Mouse (Mus musculus): ENCODE results near the gene Pgp. TPM values are rescaled to one million over a fixed set of nuclear protein-coding genes. Genes with fewer than 3 reads are reported as not detected.
"Not testable (repeated sequence)": the region's sequence is repeated elsewhere in the genome, so short reads cannot be mapped to it uniquely, and the experiment has no call there.

Gene Pgp
- polyA plus RNA-seq, 1 experiment from 2014 or later: 85.4 TPM

DNA sequence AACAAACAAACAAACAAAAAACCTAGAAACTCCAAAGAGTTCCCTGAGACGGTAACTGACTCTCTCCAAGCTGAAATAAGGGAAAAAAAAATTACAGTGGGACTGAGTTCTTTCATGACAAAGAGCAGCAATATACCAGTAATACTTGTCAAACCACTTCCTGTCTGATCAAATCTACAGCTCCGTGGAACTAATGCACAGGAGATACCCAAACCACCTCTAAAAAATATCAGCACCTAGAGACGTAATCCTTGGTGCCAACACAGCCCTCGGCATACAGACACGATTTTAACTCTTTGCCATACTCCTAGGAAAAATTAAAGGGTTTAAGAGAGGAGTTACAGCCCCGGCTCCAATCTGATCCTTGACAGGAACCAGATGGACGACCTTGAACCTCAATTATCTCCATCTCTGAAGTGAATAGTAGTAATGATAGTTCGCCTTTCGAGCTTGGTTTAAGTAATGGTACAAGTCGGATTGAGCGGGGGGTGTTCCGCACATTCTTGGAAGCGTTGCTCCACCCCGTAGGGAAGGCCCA is 15.9 kb upstream of the Pgp start:
- peak overlapping the region; percentile 66 for H3K4me3 ChIP-seq (ENCODE audit: low read length)
- H3K9ac ChIP-seq (ENCODE audit: low read depth, low read length): peak overlapping the region; percentile 89
- H3K9me3 ChIP-seq (ENCODE audit: control insufficient read depth, low read length): no peaks in the 10 kb centered on the region
- no peaks in the 10 kb centered on the region for H3K27me3 ChIP-seq (replicated peaks; ENCODE audit: control insufficient read depth, insufficient read depth, low read length)
- H3K4me1 ChIP-seq (ENCODE audit: control insufficient read depth, insufficient read depth, low read depth, low read length): peaks cover 10% of the 10 kb centered on the region
- peak overlapping the region; percentile 82 for H3K4me2 ChIP-seq (ENCODE audit: low read length)
- 9% methylated on average over 14 of the region's 14 CpGs for WGBS
- H3K27ac ChIP-seq (ENCODE audit: low read depth, low read length): peak overlapping the region; percentile 92
- ATAC-seq: no peak
- peaks cover 10% of the 10 kb centered on the region for H3K36me3 ChIP-seq (ENCODE audit: control insufficient read depth, insufficient read depth, low read length)

- peak overlapping the region; percentile 92 for H3K27ac ChIP-seq (ENCODE audit: low read depth, low read length)
- H3K4me2 ChIP-seq (ENCODE audit: low read length): peak overlapping the region; percentile 82
- peaks cover 3% of the 10 kb centered on the region; the same call in 1 of the 2 replicates for H3K36me3 ChIP-seq (ENCODE audit: control insufficient read depth, insufficient read depth, low read length)
- under 1% methylated on average over 67 of the region's 67 CpGs for WGBS
- peak overlapping the region; percentile 66 for H3K4me3 ChIP-seq (ENCODE audit: low read length)
- peaks cover 10% of the 10 kb centered on the region for H3K4me1 ChIP-seq (ENCODE audit: control insufficient read depth, insufficient read depth, low read depth, low read length)
- H3K27me3 ChIP-seq (replicated peaks; ENCODE audit: control insufficient read depth, insufficient read depth, low read length): no peaks in the 10 kb centered on the region
- ATAC-seq: peak; percentile 95
- no peaks in the 10 kb centered on the region for H3K9me3 ChIP-seq (ENCODE audit: control insufficient read depth, low read length)
- H3K9ac ChIP-seq (ENCODE audit: low read depth, low read length): peak overlapping the region; percentile 89
These were observed 15.3 kb upstream of the Pgp start for GRCm38 (mm10) chr17:24454756-24455522.

- H3K4me2 ChIP-seq (ENCODE audit: low read length): peak overlapping the region; percentile 82
- H3K27ac ChIP-seq (ENCODE audit: low read depth, low read length); H3K36me3 ChIP-seq (ENCODE audit: control insufficient read depth, insufficient read depth, low read length); H3K9me3 ChIP-seq (ENCODE audit: control insufficient read depth, low read length); H3K9ac ChIP-seq (ENCODE audit: low read depth, low read length); H3K27me3 ChIP-seq (replicated peaks; ENCODE audit: control insufficient read depth, insufficient read depth, low read length): not testable (repeated sequence)
- 48% methylated on average over 10 of the region's 10 CpGs for WGBS
- peaks cover 10% of the 10 kb centered on the region for H3K4me1 ChIP-seq (ENCODE audit: control insufficient read depth, insufficient read depth, low read depth, low read length)
- ATAC-seq: peak; percentile 32
- peak overlapping the region; percentile 66 for H3K4me3 ChIP-seq (ENCODE audit: low read length)
These were observed 14.5 kb upstream of the Pgp start for GRCm38 (mm10) chr17:24455523-24456206.

DNA sequence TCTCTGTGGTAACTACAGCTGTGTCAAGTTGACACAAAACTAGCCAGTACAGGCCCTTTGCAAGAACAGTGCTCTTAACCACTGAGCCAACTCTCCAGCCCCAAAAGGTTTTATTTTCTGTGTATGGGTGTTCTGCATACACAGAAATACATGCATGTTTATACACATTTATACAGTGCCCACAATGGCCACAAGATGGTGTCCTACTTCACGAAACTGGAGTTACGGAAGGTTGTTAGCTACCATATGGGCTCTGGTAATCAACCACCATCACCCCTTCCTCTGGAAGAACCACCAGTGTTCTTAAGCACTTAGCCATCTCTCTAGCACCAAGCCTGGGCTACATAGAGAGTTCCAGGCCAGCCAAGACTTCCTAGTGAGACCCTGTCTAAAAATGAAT is 8.6 kb upstream of the Pgp start:
- no peaks in the 10 kb centered on the region for H3K36me3 ChIP-seq (ENCODE audit: control insufficient read depth, insufficient read depth, low read length)
- no peak for ATAC-seq
- H3K4me1 ChIP-seq (ENCODE audit: control insufficient read depth, insufficient read depth, low read depth, low read length): no peaks in the 10 kb centered on the region
- H3K9ac ChIP-seq (ENCODE audit: low read depth, low read length): no peak overlapping the region
- H3K9me3 ChIP-seq (ENCODE audit: control insufficient read depth, low read length): no peaks in the 10 kb centered on the region
- 63% methylated on average over 2 of the region's 2 CpGs for WGBS
- H3K27me3 ChIP-seq (replicated peaks; ENCODE audit: control insufficient read depth, insufficient read depth, low read length): no peaks in the 10 kb centered on the region
- no peak overlapping the region for H3K4me2 ChIP-seq (ENCODE audit: low read length)
- H3K4me3 ChIP-seq (ENCODE audit: low read length): no peak overlapping the region
- H3K27ac ChIP-seq (ENCODE audit: low read depth, low read length): no peak overlapping the region

DNA sequence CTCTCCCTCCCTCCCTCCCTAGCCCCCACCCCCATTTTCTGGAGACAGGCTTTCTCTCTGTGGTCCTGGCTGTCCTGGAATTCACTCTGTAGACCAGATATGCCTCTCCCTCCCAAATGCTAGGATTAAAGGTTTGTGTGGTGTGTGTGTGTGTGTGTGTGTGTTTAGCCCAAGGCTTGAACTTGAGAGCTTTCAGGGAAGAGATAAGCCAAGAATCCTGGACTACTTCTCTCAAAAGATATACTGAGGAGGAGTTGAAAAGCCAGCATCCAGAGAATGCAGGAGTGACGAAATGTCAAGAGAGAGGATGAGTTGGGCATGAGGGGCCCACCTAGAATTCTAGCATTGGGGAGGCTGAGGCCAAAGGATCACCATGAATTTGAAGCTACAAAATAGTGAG is 7.3 kb upstream of the Pgp start:
- no peak overlapping the region for H3K9ac ChIP-seq (ENCODE audit: low read depth, low read length)
- no peak overlapping the region for H3K4me2 ChIP-seq (ENCODE audit: low read length)
- H3K36me3 ChIP-seq (ENCODE audit: control insufficient read depth, insufficient read depth, low read length): no peaks in the 10 kb centered on the region
- H3K27me3 ChIP-seq (replicated peaks; ENCODE audit: control insufficient read depth, insufficient read depth, low read length): no peaks in the 10 kb centered on the region
- WGBS: 87% methylated on average over 1 of the region's 1 CpGs
- H3K9me3 ChIP-seq (ENCODE audit: control insufficient read depth, low read length): no peaks in the 10 kb centered on the region
- H3K27ac ChIP-seq (ENCODE audit: low read depth, low read length): no peak overlapping the region
- H3K4me3 ChIP-seq (ENCODE audit: low read length): no peak overlapping the region
- no peak for ATAC-seq
- H3K4me1 ChIP-seq (ENCODE audit: control insufficient read depth, insufficient read depth, low read depth, low read length): no peaks in the 10 kb centered on the region

GRCm38 (mm10) chr17:24463374-24464133 is 6.6 kb upstream of the Pgp start:
- no peak overlapping the region for H3K4me2 ChIP-seq (ENCODE audit: low read length)
- no peak overlapping the region for H3K27ac ChIP-seq (ENCODE audit: low read depth, low read length)
- no peak overlapping the region for H3K9ac ChIP-seq (ENCODE audit: low read depth, low read length)
- no peaks in the 10 kb centered on the region for H3K36me3 ChIP-seq (ENCODE audit: control insufficient read depth, insufficient read depth, low read length)
- H3K4me1 ChIP-seq (ENCODE audit: control insufficient read depth, insufficient read depth, low read depth, low read length): no peaks in the 10 kb centered on the region
- H3K4me3 ChIP-seq (ENCODE audit: low read length): no peak overlapping the region
- H3K9me3 ChIP-seq (ENCODE audit: control insufficient read depth, low read length): no peaks in the 10 kb centered on the region
- no peaks in the 10 kb centered on the region for H3K27me3 ChIP-seq (replicated peaks; ENCODE audit: control insufficient read depth, insufficient read depth, low read length)
- ATAC-seq: no peak
- 59% methylated on average over 6 of the region's 6 CpGs for WGBS

DNA sequence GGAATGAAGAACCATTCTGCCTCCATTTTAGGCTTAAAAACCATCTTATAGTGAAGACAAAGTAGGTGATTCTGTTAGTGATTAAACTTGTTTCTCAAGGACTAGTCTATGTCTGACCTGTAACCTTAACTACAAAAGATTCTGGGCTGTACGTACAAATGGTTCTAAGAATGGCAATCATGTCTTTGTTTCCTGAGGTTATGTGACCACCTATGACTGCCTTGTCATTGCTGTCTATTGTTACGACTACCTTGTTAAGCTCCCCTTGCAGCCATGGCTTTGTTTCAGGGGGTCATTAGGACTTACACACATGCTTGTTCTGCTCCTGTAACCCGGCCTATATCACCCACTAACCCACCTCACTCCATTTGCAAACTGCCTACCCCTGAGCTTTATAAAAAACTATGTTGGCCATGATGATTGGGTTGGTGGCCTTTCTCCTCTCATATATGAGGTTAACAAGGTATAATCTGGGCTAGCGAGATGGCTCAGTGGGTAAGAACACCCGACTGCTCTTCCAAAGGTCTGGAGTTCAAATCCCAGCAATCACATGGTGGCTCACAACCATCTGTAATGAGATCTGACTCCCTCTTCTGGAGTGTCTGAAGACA is 1.5 kb upstream of the Pgp start:
- Histone ChIP-seq H3K9me3 (ENCODE audit: control insufficient read depth, low read length) (no peaks in the 10 kb centered on the region), H3K4me2 (ENCODE audit: low read length) (no peak overlapping the region), H3K27ac (ENCODE audit: low read depth, low read length) (no peak overlapping the region), H3K36me3 (ENCODE audit: control insufficient read depth, insufficient read depth, low read length) (no peaks in the 10 kb centered on the region; the same call in 1 of the 2 replicates), H3K4me1 (ENCODE audit: control insufficient read depth, insufficient read depth, low read depth, low read length) (peaks cover 25% of the 10 kb centered on the region), H3K27me3 (replicated peaks; ENCODE audit: control insufficient read depth, insufficient read depth, low read length) (no peaks in the 10 kb centered on the region), H3K4me3 (ENCODE audit: low read length) (no peak overlapping the region), H3K9ac (ENCODE audit: low read depth, low read length) (no peak overlapping the region)
- ATAC-seq: no peak
- 92% methylated on average over 5 of the region's 5 CpGs for WGBS

- Histone ChIP-seq H3K4me1 (ENCODE audit: control insufficient read depth, insufficient read depth, low read depth, low read length) (peaks cover 29% of the 10 kb centered on the region), H3K9me3 (ENCODE audit: control insufficient read depth, low read length) (no peaks in the 10 kb centered on the region), H3K36me3 (ENCODE audit: control insufficient read depth, insufficient read depth, low read length) (peaks cover under 1% of the 10 kb centered on the region; the same call in 1 of the 2 replicates), H3K27me3 (replicated peaks; ENCODE audit: control insufficient read depth, insufficient read depth, low read length) (no peaks in the 10 kb centered on the region), H3K9ac (ENCODE audit: low read depth, low read length) (peak overlapping the region; percentile 78), H3K4me2 (ENCODE audit: low read length) (peak overlapping the region; percentile 99), H3K4me3 (ENCODE audit: low read length) (peak overlapping the region; percentile 67), H3K27ac (ENCODE audit: low read depth, low read length) (peak overlapping the region; percentile 88)
- no peak for ATAC-seq
- 20% methylated on average over 7 of the region's 7 CpGs for whole genome bisulfite sequencing
These were observed 769 bp upstream of the Pgp start for GRCm38 (mm10) chr17:24469336-24469909.

Measured in hindbrain, embryonic 16.5 days (tissue).